Mouse (Mus musculus) granulocyte monocyte progenitor cell, adult 5-6 weeks (primary cell): ENCODE results near the gene Cyb561. TPM values are rescaled to one million over a fixed set of nuclear protein-coding genes. Genes with fewer than 3 reads are reported as not detected.

Source experiments
- ATAC-seq: replicated peaks from 2 replicates; pipeline ENCODE4 v1.8.0; 2016; ENCODE audit warnings: mild to moderate bottlenecking, moderate TSS enrichment, inconsistent platforms; ENCODE audit not compliant: poor library complexity, severe bottlenecking
- total RNA-seq, 2 experiments: library from RNA; stranded (forward) in 1 of 2; stranded (reverse) in 1 of 2; fragments of 200-712, 200-1000 nt in 1 of 2; fragments of >200 nt in 1 of 2; fragmentation: Nextera tagmentation in 1 of 2; gene quantifications; 2 replicates each; pipeline ENCODE4 v1.2.3; 2014 to 2017

Cyb561 gene
- total RNA-seq, 2 experiments from 2014 or later, result 0.82 to 1.6 TPM

DNA sequence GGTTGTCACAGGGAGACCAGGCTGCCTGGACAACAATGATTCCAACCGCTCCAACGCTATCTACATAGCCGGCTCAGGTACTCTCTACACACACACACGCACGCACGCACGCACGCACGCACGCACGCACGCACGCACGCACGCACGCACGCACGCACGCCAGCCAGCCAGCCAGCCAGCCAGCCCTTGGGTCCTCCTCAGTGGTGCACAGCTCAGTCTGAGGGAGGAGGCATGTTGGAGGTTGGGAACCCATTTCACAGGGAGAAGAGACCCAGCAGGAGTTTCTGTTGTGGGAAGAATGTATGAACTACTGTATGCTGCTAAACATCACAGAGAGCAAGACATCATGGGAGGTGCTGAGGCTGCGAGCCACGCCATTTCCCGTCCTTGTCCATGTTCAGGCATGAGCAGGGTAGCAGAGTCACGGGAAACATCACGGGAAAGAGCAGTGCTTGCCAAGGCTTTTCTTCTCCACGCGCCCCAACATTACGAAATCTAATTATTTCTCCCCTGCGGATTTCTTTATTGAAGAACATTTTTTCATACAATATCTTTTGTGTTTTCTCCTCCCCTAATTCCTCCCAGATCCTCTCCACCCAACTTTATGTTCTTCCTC lies 2.8 kb upstream of the Cyb561 start:
- ATAC-seq, result no peak

DNA sequence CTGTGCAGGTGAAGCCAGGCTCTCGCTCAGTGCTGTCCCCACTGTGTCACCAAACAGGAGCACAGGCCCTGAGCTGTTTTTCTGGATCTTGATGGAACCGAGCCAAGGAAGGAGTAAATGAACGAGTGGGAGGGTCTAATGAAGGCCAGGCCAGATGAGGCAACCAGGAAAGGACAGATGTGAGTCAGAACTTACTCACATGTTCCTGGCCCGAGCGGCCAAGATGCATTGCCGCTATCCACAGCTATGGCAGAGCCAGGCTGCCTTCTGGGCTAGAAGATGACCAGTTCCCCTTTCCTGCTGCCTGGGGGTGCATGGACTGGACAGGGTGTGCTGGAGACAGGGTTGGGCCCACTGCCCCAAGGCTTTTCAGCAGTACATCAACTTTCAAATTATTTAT lies 266 bp upstream of the Cyb561 start:
- peak; percentile 48 for ATAC-seq

DNA sequence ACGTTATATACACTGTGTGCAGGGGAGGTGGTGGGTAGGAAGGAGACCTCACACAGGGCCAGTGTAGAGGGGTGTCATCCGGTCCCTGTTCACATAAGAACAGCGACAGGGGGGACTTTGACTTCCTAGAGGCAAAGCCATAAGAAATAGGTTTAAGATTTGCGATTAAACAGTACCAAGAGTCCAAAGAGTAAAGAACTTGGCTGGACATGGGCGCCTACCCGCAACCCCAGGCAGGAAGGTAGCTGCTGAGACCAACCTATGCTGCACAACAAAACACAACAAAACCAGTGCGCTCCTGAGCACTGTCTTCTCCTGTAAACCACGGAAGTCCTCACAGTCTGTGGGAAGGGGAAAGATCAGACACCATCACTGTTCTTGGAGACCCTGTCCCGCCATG lies 1.0 kb downstream of the Cyb561 start:
- no peak for ATAC-seq

DNA sequence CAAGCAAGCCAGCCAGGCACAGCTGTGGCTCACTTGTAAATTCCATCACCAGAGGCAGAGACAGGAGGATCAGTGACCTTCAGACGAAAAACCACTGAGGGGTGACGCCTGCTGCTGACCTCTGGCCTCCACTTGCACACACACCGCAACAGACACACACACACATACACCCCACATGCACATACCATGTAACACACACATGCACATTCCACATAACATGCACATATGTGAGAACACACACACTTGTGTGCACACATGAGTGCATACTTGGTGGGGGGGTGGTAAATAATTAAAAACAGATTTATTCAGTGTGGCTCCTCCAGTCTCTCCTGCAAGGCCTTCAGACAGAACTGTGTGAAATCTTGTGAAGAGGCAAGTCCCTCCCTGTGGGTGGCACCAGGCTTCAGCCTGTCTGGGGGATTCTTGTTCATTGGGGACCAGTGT lies 1.5 kb downstream of the Cyb561 start:
- ATAC-seq, result no peak

DNA sequence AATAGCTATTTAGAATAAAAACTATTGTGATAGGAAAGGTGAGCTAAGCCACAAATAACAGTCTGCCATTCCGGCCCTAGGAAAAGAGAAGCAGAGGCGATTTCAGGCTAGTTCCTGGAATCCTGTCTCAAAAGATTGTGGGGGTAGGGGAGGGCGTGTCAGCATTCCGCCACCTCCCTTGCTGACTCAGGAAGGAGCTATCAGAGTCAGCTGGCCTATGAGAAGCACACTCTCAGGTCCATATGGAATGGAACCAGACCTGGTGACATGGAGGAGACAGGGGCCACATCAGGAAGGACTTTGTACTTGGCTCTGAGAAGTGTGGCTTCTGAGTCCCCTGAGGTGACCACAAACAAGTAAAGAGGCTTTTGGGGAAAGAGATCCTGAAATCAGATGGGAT lies 2.6 kb downstream of the Cyb561 start:
- ATAC-seq, result no peak

DNA sequence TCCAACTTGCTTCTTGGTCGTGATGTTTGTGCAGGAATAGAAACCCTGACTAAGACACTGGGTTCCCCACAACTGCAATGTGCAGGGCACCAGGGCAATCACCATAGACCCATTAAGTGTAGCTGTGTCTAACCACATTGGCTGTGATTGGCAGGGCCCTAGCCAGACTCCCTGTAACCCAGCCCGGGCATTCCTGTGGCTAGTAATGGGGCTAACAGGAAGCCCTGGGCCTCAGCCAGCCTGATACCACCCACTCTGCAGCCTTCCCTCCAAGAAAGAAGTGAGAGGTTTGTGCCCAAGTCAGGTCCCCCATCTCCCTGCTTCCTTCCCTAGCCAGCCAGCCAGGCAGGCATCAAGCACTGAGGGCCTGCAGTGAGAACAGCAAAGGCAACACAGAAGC lies 4.9 kb downstream of the Cyb561 start:
- ATAC-seq, result peak; percentile 8; the same call in 1 of the 2 replicates

DNA sequence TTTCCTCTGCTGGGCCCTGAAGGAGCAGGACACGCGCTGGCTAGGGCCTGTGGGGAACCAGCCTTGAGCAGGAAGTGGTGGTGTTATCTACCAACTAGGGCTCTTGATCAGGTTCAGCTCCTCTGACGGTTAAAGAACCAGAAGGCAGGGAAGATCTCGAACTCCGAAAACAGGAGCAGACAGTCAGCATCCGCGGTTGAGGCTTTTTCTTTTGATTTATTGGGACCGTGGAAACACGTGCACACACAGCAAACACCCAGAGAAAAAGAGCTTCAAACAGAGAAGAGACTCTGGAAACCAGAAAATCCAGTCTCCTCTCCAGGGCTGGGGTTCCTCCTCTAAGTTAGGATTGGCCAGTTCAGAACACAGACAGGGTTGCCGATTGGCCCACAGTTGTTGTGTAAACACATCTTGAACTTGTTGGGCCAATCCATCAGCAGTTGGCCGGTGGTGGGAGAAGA lies 6.4 kb downstream of the Cyb561 start:
- no peak for ATAC-seq

DNA sequence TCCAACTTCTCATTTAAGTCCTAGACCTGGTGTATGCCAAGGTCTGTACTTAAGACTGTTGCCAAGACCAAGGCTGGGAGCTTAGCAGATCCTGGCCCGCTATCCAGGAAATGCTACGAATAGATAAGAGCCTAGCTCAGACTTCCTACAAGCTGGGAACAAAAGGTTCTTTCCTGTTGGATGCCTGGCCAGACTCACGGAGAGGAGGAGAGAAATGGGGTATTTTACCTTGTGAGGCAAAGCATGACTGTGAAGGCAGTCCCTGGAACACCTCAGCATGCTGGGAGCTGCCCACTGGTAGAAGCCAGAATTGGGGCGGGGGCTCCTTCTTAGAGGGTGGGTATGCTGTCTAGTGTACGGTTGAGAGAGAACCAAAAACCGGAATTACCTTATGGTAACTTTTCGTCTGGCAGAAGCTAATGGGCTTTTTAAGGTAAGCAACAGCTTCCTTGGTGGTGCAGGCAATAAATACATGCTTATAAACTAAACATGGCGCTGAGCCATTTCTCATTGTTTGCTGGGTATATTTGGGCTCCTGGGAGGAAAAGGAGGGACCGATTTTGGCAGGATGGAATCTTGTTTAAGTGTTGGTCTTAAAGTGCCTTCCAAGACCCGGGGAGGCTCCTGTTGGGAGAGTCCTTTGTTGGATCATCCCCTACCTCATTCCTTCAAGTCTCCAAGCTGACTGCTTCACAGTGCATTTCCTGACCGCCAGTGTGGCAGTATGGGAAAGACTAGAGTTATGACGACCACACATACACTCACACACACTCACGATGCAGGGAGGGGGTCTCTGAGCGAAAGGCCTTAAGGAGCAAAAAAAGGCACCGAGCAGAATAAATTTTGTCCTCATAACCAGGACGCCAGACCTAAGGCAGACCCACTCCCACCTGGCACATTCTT lies 8.1 kb downstream of the Cyb561 start:
- no peak for ATAC-seq

DNA sequence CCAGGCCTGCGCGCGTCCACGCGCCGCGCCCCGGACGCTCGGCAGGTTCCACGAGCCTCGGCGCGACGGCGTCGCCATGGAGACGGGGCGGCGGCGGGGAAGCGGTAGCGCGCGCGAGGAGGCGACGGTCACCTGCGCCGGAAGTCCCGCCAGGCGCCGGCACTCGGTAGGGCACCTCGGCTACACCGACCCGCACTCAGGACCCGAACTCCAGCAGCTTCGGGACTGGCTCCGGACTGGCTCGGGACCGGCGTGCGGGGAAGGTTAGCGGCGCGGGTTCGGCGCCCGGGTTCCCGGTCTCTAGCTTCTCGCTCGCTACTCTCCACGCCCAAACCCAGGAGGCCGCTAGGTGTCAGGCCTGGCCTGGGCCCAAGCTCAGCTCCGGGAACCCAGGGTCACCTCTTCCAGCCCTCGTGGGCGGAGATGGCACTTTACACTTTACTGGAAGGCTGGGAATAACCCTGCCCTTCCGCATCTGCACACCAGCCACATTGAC lies 9.0 kb downstream of the Cyb561 start:
- ATAC-seq, result peak; percentile 44

DNA sequence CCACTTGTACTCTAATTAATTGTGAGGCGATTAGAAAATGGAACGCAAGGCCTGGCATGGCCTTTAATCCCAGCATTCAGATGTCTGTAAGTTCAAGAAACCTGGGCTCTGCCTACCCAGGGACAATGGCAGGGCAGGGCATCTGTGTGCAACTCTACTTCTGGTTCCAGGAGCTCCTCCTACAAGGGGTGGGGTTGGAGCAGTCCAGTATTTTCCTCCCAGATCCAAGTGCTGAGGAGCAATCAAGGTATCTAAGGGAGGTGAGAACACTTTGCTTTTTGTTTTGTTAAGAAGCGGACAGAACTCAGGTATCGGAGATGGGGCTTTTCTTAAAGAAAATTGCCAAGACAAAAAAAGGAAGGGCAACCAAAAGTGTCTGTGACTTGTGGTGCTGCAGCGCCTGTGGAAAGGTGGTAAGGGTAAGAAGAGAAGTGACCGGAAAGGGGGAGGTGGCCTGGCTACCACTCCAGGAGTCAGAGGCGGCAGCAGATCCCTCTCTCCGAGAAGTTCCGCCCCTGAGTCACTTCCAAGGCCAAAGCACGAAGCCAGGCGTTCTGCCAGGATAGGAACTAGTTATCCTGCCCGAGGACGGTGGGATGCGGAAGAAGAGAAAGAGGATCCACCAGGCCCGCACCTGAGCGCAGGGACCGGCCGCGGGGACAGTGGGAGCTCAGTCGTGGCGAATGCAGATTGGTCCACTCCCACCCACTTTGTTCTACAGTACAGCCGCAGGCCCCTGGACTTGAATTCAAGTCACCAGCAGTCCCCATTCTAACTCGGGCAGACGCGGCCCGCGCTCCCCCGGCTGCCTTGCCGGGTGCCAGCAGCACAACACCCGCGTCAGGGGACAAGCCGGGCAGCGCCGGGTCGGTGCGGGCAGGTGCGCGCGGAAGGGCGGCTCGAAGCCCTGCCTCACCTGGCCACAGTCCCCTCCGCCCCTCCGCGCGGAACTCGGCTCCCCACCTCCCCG lies 9.7 kb downstream of the Cyb561 start:
- ATAC-seq, result peak; percentile 41

DNA sequence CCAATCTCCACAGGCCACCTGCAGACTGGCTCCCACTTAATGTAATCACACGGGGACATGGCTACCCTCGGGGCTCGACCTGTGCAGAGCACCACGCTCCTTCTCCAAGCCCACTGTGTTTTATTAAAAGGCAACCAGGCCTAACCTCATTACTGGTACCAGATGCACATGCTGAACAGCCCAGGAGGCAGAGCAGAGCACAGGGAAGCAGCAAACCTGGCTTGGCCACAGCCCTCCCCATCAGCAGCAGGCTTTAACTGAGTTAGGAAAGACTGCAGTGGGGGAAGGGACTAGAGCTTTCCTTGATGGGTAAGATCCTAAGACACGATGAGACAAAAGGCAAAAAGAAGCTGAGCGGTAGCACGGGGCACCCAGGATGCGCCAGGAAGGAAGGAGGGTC lies 11.2 kb downstream of the Cyb561 start:
- no peak for ATAC-seq

DNA sequence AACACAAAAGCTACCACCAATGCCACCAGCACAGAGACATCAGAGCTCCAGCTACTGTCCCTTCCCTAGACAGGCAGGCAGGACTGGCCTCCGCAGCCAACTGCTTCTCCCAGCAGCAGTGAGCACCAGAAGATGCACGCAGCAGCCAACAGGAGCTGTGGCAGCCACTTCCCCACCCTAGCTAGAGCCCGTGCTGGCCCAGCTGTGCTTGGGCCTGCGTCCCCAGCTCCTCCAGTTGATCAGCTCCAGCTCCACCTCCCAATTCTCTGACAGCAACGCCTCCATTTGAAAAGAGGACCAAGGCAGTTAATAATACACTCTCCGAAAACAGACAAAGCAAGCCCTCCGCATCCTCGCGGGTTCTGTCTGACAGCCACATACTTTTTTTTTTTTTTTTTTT lies 14.4 kb downstream of the Cyb561 start:
- no peak for ATAC-seq

DNA sequence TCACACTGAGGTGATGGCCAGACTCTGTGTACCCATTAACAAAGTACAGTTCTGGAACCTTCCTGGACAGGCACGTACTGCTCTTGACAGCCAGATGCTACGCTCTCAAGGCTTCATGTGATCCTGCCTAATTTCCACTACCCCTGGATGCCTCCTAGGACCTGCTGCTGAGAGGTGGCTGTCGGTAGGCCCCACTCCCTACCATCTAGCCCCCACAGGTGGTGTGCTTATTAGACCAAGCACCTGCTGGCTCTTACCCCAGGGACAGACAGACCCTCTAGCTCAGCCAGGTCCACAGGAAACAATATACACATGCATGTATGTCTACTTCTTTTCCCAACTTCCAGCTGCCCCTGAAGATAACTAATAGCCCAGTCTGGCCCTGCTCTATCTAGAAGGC lies 16.2 kb downstream of the Cyb561 start:
- ATAC-seq, result no peak

DNA sequence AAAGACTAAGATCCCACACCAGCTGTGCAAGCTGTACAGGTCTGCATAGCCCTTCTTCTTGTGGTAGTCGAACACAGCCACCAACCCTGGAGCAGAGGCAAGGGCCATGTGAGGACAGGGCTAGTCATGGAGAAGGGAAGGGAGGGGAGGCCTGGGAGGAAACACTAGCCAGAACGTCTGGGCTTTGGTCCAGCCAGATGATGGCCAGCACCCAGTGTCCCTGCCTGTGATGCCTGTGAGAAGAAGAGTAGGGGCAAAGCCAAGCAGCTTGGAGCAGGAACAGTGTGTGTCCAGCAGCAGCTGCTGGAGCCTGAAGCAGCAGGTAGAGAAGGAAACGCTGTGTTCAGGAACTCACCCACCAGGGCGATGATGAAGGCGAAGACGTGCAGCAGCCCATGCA lies 16.9 kb downstream of the Cyb561 start:
- no peak for ATAC-seq

DNA sequence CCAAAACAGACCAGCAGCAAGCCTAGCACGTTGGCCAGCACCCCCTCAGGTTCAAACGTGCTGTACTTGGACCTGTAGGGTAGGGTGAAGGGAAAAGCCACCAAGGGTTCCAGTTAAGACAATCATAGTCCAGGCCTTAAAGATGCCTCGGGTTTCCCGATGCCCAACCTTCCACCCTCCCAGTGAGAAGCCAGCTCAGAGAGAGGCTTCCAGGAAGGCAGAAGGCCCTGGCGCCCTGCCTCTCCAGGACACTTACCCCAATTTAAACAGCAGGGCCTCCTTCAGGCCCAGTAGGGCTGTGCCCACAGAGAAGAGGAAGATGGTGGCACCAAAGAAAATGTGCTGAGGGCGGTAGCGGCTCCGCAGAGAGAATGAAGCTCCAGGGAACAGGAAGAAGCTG lies 17.6 kb downstream of the Cyb561 start:
- no peak for ATAC-seq

DNA sequence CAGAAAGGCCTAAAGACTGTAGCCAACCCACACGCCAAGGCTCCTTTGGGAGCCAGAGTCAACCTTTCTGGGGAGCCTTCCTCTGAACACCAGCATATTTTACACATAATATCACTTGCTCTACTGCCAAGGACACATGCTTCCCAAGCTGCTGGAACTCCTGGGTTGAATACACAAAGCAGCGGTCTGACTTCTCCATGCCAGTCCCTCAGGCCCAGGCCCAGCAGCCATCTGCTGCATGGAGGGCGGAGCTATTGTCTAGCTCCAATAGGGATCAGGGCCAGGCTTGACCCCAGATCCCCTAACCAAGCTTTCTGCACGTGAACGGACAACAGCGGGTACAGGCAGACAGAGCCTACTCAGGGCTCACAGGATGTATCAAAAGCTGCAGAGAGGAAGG lies 18.3 kb downstream of the Cyb561 start:
- no peak for ATAC-seq

DNA sequence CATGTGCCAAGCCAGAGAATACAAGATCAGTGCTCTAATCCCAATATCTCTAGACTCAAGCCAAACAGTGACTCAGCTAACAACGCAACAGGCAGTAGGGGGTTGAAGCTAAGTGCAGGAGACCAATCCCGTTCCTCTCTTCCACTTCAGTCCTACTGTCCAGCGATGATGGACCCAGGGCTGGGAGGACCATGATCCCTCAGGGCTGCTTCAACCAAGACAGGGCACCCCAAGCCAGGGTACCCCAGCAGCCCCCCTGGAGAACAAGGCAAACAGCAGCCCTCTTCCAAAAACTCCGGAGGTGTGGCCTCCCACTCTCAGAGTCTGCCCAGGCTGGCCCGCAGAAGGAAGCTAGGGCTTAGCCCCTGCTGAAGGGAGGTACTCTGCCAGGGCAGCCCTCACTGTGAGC lies 18.8 kb downstream of the Cyb561 start:
- ATAC-seq, result no peak

DNA sequence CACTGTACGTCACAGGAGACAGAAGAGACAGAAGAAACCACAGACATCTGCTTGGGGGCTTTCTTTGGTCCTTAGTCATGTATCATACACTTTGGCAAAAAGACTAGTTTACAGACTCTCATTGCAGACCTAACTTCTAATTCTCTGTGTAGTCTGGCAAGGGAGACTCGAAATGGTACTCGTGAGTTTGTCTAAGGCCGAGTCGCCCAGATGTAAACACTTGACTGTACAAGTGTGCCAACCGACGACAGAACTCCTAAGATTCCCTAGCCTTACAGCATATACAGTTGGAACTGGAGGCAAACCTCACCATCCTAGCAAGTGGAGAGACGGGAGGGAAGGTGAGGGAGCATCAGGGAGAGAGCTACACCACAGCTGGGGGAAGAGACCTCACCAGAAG lies 19.4 kb downstream of the Cyb561 start:
- ATAC-seq, result no peak

DNA sequence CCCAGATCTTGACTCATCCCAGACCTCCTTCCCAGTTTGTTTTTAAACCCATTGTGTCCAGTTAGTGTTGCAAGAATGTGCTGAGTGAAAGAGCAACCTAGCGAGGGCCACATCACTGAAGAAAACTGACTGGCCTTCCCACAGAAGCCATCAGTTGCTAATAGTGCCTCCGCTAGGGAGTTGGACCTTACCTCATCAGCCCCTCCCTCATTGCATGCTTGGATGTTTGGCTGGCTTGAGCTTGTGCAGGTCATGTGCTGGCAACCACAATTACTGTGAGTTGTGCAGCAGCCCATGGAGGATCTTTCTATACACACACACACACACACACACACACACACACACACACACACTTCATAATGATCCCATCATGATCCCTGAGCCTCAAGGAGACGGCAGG lies 21.8 kb downstream of the Cyb561 start:
- no peak for ATAC-seq

DNA sequence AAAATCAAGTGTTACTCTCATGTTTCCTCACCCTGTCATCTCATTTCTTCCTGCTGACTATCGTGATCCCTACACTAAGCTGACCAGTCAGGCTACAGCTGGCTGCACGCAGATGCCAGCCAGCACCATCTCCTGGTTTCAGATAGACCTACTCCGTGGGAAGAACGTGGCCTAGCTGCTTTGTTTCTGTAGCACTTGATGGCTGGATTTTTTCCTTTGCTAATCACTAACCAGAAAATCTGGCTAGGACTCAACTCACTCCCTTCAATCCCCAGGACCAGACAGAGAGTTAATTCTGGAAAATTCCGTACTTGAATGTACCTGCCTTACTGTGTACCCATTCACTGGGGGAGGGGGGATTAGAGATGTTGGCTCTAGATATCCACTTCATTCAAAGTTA lies 25.0 kb downstream of the Cyb561 start:
- no peak for ATAC-seq
